Mouse (Mus musculus) midbrain, embryonic 12.5 days (tissue): Measurements from ENCODE around the gene Lpcat1. TPM values are rescaled to one million over a fixed set of nuclear protein-coding genes. Genes with fewer than 3 reads are reported as not detected.

Experiments
- ATAC-seq: fragments of 200-750 bp; cut with Nextera tagmentation; 2 replicates; pipeline ENCODE4 v1.8.0; 2017; ENCODE audit warnings: low read depth, moderate TSS enrichment, moderate library complexity; ENCODE audit not compliant: low FRiP score
- H3K27ac ChIP-seq: fragments of 300-500 bp; sonication (generic); replicated peaks from 2 replicates; pipeline ENCODE4 v1.5.1; 2016; ENCODE audit warnings: mild to moderate bottlenecking
- H3K27me3 ChIP-seq: fragments of 300-500 bp; sonication (generic); 2 replicates; pipeline ENCODE4 v1.6.1; 2016; ENCODE audit warnings: mild to moderate bottlenecking
- H3K36me3 ChIP-seq: fragments of 300-500 bp; sonication (generic); 2 replicates; pipeline ENCODE4 v1.6.1; 2016
- H3K4me1 ChIP-seq: fragments of 300-500 bp; sonication (generic); 2 replicates; pipeline ENCODE4 v1.6.1; 2016
- H3K4me2 ChIP-seq: fragments of 300-500 bp; sonication (generic); replicated peaks from 2 replicates; pipeline ENCODE4 v1.6.1; 2016; ENCODE audit warnings: mild to moderate bottlenecking, moderate library complexity
- H3K4me3 ChIP-seq: fragments of 300-500 bp; sonication (generic); 2 replicates; pipeline ENCODE4 v1.5.1; 2016; ENCODE audit warnings: mild to moderate bottlenecking
- H3K9ac ChIP-seq: fragments of 300-500 bp; sonication (generic); replicated peaks from 2 replicates; pipeline ENCODE4 v1.6.1; 2016; ENCODE audit warnings: mild to moderate bottlenecking, moderate library complexity
- H3K9me3 ChIP-seq: fragments of 300-500 bp; sonication (generic); 2 replicates; pipeline ENCODE4 v1.6.1; 2016; ENCODE audit warnings: mild to moderate bottlenecking
- WGBS: fragments of 180-500 bp; shearing (Covaris S2); methylation state at CpG from one replicate; pipeline ENCODE4 v1.1.7; 2016; 5-methylcytosine and 5-hydroxymethylcytosine counted together
- polyA plus RNA-seq: library from polyadenylated mRNA; unstranded; fragments of >200 nt; fragmentation: Nextera tagmentation; extraction: Ambion mirVana; gene quantifications from 2 replicates; pipeline ENCODE4 v1.2.1, GENCODE M21; 2016

The Lpcat1 gene
- polyA plus RNA-seq, 1 experiment from 2014 or later: 67.6 TPM

DNA sequence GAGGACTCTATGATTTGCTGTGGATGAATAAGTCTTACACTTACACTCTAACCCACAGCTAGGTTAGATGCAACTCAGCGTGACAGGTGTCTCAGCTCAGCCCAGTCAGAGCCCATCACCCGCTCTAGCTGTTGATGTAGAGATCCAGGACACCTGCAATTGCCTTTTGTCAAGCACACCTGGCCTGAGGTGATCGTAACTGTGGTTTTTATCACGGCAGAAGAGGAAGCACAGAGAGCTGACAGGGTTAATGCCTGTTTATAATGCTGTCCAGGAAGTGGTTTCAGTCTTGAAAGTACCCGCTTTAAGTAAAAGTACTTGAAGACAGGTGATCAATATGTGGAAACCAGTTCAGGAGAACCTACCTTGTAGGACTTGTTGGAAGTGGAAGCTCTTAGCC is 32.3 kb upstream of the Lpcat1 start:
- H3K9me3 ChIP-seq: no peaks in the 10 kb centered on the region
- H3K9ac ChIP-seq: no peak overlapping the region
- no peak overlapping the region for H3K27ac ChIP-seq
- WGBS: 85% methylated on average over 5 of the region's 5 CpGs
- H3K4me3 ChIP-seq: no peak overlapping the region
- ATAC-seq: no peak
- no peak overlapping the region for H3K4me2 ChIP-seq
- peaks cover 3% of the 10 kb centered on the region; the same call in 1 of the 2 replicates for H3K4me1 ChIP-seq
- H3K27me3 ChIP-seq: no peaks in the 10 kb centered on the region
- H3K36me3 ChIP-seq: no peaks in the 10 kb centered on the region

GRCm38 (mm10) chr13:73435662-73436061 is 31.3 kb upstream of the Lpcat1 start:
- Histone ChIP-seq H3K4me2 (no peak overlapping the region), H3K36me3 (no peaks in the 10 kb centered on the region), H3K4me3 (no peak overlapping the region), H3K9ac (no peak overlapping the region), H3K27ac (no peak overlapping the region), H3K9me3 (no peaks in the 10 kb centered on the region), H3K27me3 (no peaks in the 10 kb centered on the region), H3K4me1 (peaks cover 3% of the 10 kb centered on the region; the same call in 1 of the 2 replicates)
- no peak for ATAC-seq
- 84% methylated on average over 7 of the region's 7 CpGs for WGBS

DNA sequence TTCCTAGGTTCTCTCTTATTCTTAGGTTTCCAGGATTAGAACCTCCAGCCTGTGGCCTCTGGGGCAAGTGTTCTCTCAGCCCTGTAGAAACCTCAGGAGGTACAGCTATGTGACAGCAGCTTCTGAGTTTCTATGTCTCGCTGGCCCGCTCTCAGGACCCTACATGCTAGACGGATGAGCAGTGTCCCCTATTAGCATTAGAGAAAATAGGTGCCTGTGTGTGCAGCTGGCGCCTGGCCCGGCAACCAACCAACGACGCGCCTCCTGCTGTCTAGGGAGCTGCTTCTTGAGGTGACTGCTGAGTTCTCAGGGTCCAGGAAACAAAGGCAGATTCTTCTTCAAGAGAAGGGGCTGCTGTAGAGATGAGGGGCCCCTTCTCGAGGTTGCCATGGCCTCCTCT is 27.9 kb upstream of the Lpcat1 start:
- H3K36me3 ChIP-seq: no peaks in the 10 kb centered on the region
- no peaks in the 10 kb centered on the region for H3K27me3 ChIP-seq
- no peak overlapping the region for H3K9ac ChIP-seq
- H3K9me3 ChIP-seq: no peaks in the 10 kb centered on the region
- H3K27ac ChIP-seq: no peak overlapping the region
- 53% methylated on average over 9 of the region's 9 CpGs for WGBS
- H3K4me1 ChIP-seq: peaks cover 3% of the 10 kb centered on the region; the same call in 1 of the 2 replicates
- H3K4me3 ChIP-seq: no peak overlapping the region
- ATAC-seq: no peak
- no peak overlapping the region for H3K4me2 ChIP-seq

- H3K9me3 ChIP-seq: no peaks in the 10 kb centered on the region
- 88% methylated on average over 4 of the region's 4 CpGs for WGBS
Observed at GRCm38 (mm10) chr13:73441032-73441431, 26.0 kb upstream of the Lpcat1 start.

GRCm38 (mm10) chr13:73441686-73442085 is 25.3 kb upstream of the Lpcat1 start:
- Histone ChIP-seq H3K36me3 (no peaks in the 10 kb centered on the region), H3K9ac (no peak overlapping the region), H3K4me3 (no peak overlapping the region), H3K27me3 (no peaks in the 10 kb centered on the region), H3K9me3 (no peaks in the 10 kb centered on the region), H3K4me1 (peaks cover 6% of the 10 kb centered on the region; the same call in 1 of the 2 replicates), H3K4me2 (no peak overlapping the region), H3K27ac (no peak overlapping the region)
- ATAC-seq: no peak
- WGBS: 89% methylated on average over 5 of the region's 5 CpGs

More at GRCm38 (mm10) chr13:73441032-73441431, 26.0 kb upstream of the Lpcat1 start:
- no peak overlapping the region for H3K4me3 ChIP-seq
- H3K4me2 ChIP-seq: no peak overlapping the region
- H3K4me1 ChIP-seq: peaks cover 3% of the 10 kb centered on the region; the same call in 1 of the 2 replicates
- no peak overlapping the region for H3K9ac ChIP-seq
- no peaks in the 10 kb centered on the region for H3K27me3 ChIP-seq
- no peaks in the 10 kb centered on the region for H3K36me3 ChIP-seq
- H3K27ac ChIP-seq: no peak overlapping the region
- ATAC-seq: no peak

DNA sequence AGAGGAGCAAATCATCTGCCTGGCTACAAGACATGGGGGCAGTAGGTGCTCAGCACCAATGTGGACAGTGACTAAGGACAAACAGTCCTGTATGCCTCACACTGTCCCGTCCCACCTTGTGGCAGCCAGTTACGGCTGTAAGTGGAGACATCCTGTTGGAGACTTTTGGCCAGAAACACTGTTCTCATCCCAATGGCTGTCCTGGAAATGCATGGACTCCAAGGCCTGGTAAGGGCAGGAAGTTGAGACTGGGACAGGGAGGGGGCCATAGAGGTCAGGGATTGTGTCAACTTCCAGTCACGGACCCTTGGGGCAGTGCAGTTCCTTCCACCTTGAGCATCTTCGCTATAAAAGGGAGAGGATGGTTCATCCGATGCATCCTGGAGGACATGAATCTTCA is 24.6 kb upstream of the Lpcat1 start:
- Histone ChIP-seq H3K27ac (no peak overlapping the region), H3K9ac (no peak overlapping the region), H3K4me2 (no peak overlapping the region), H3K9me3 (no peaks in the 10 kb centered on the region), H3K4me3 (no peak overlapping the region), H3K27me3 (no peaks in the 10 kb centered on the region), H3K36me3 (no peaks in the 10 kb centered on the region), H3K4me1 (peaks cover 8% of the 10 kb centered on the region; the same call in 1 of the 2 replicates)
- ATAC-seq: no peak
- 89% methylated on average over 5 of the region's 5 CpGs for WGBS

- Histone ChIP-seq H3K36me3 (no peaks in the 10 kb centered on the region), H3K4me2 (no peak overlapping the region), H3K27me3 (no peaks in the 10 kb centered on the region), H3K27ac (no peak overlapping the region), H3K4me3 (no peak overlapping the region), H3K9me3 (no peaks in the 10 kb centered on the region), H3K9ac (no peak overlapping the region), H3K4me1 (peaks cover 8% of the 10 kb centered on the region; the same call in 1 of the 2 replicates)
- 76% methylated on average over 4 of the region's 4 CpGs for WGBS
- ATAC-seq: no peak
Observed at GRCm38 (mm10) chr13:73443093-73443821, 23.7 kb upstream of the Lpcat1 start.

DNA sequence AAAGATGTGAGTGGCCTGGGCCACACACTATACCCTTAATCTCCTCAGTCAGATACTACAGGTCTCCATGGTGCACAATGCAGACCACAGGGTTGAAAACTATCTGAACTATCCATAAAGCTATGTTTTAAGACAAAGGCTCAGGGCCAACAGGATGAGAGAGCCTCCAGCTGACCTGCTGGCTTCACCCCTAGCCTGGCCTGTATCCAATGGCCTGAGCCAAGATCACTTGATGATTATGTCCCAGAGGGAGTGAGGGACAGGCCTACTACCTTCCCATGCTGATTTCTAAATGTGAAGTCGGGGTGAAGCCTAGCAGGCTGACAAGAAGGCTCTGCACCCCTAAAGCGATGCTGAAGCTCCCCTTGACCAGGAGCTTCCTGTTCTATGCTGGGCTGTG is 21.9 kb upstream of the Lpcat1 start:
- 86% methylated on average over 2 of the region's 2 CpGs for WGBS
- Histone ChIP-seq H3K4me1 (0 out of 2 replicates have a peak, but pooled peaks cover 5% of the 10 kb centered on the region), H3K4me3 (no peak overlapping the region), H3K36me3 (no peaks in the 10 kb centered on the region), H3K9ac (no peak overlapping the region), H3K4me2 (no peak overlapping the region), H3K27me3 (no peaks in the 10 kb centered on the region), H3K9me3 (no peaks in the 10 kb centered on the region), H3K27ac (no peak overlapping the region)
- no peak for ATAC-seq

DNA sequence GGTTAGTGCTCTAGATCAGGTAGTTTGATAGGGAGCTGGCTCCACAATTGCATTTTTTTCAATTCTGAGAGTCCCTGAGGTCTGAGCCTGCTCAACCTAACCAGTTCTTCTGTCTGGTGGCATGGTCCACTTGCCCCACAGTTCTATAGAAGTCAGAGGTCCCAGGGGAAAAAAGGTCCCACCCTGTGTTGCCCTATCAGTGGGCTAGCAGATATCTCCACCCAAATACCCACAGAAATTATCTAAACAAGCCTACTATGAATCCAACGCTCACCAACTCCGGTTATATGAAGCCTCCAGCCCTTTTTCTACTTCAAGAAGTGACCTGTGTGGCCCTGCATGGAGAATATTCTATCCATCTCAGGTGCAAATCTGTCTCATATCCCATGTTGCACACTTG is 20.9 kb upstream of the Lpcat1 start:
- Histone ChIP-seq H3K9ac (no peak overlapping the region), H3K27ac (no peak overlapping the region), H3K9me3 (no peaks in the 10 kb centered on the region), H3K4me3 (no peak overlapping the region), H3K27me3 (no peaks in the 10 kb centered on the region), H3K4me2 (no peak overlapping the region), H3K4me1 (0 out of 2 replicates have a peak, but pooled peaks cover 5% of the 10 kb centered on the region), H3K36me3 (no peaks in the 10 kb centered on the region)
- ATAC-seq: no peak
- 90% methylated on average over 2 of the region's 2 CpGs for WGBS

DNA sequence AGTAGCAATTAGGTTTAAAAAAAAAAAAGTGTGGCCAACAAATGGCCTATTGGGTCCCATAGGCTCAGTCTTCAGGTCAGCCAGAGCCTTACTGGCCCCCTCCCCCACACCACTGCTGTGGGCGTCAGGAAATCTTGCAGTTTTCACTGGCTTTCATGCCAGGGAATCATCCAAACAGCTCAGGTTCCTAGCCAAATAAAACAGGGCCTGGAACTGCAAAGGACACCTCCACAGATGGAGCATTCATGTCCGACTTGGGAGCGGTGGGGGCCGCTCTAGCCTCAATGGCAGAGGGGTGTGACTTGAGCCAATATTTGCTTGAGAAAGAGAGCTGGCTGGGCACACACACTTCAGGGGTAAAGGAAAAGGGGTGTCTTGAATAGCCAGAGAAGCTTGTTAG is 20.5 kb upstream of the Lpcat1 start:
- Histone ChIP-seq H3K4me2 (no peak overlapping the region), H3K9me3 (no peaks in the 10 kb centered on the region), H3K36me3 (no peaks in the 10 kb centered on the region), H3K4me1 (0 out of 2 replicates have a peak, but pooled peaks cover 5% of the 10 kb centered on the region), H3K27me3 (no peaks in the 10 kb centered on the region), H3K27ac (no peak overlapping the region), H3K4me3 (no peak overlapping the region), H3K9ac (no peak overlapping the region)
- WGBS: 55% methylated on average over 4 of the region's 4 CpGs
- ATAC-seq: no peak

- WGBS: 59% methylated on average over 7 of the region's 7 CpGs
- ATAC-seq: no peak
- H3K27me3 ChIP-seq: no peaks in the 10 kb centered on the region
Observed at GRCm38 (mm10) chr13:73446943-73447342, 20.1 kb upstream of the Lpcat1 start.

DNA sequence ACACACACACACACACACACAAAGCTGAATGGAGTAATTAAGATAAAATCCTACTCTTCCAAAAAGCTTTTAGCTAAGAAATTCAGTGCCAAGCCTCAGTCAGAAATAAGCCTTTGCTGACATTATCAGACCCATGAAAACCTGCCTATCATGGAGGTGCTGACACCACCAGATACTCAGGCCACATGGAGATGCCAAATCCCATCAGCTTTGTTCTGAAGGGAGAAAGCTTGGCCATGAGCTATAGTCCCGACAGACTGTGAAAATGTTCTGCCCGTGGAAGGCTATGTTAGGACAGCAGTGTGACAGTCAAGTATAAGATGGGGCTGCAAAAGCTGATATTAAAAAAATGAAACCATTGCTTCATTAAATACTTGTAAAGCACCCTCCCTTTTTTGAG is 19.5 kb upstream of the Lpcat1 start:
- Histone ChIP-seq H3K27me3 (no peaks in the 10 kb centered on the region), H3K4me3 (no peak overlapping the region), H3K4me1 (0 out of 2 replicates have a peak, but pooled peaks cover 5% of the 10 kb centered on the region), H3K9me3 (no peaks in the 10 kb centered on the region), H3K27ac (no peak overlapping the region), H3K9ac (no peak overlapping the region), H3K4me2 (no peak overlapping the region), H3K36me3 (no peaks in the 10 kb centered on the region)
- no peak for ATAC-seq
- WGBS: 88% methylated on average over 2 of the region's 2 CpGs

More at GRCm38 (mm10) chr13:73446943-73447342, 20.1 kb upstream of the Lpcat1 start:
- H3K4me1 ChIP-seq: 0 out of 2 replicates have a peak, but pooled peaks cover 5% of the 10 kb centered on the region
- no peak overlapping the region for H3K9ac ChIP-seq
- H3K27ac ChIP-seq: no peak overlapping the region
- H3K4me3 ChIP-seq: no peak overlapping the region
- no peak overlapping the region for H3K4me2 ChIP-seq
- no peaks in the 10 kb centered on the region for H3K9me3 ChIP-seq
- no peaks in the 10 kb centered on the region for H3K36me3 ChIP-seq
